In genomic region chr2:117180250-117180885, GRCm38 (mm10) we compare ENCODE assay signal across 8 mouse cellular contexts. TPM values are rescaled to one million over a fixed set of nuclear protein-coding genes. Genes with fewer than 3 reads are reported as not detected.
DNase-seq lines count a peak whose midpoint lies in the region; ATAC-seq and TF ChIP-seq lines count a peak whose summit lies in the region.

No protein-coding gene starts in this region.

- H3K4me2 ChIP-seq in kidney, embryonic 15.5 days, result no peak overlapping the region

- H3K36me3 ChIP-seq in embryonic facial prominence, embryonic 10.5 days (replicated peaks), result peaks cover 67% of the 10 kb centered on the region
- H3K36me3 ChIP-seq in heart, adult 2 months (ENCODE audit: control insufficient read depth, insufficient read depth, low read length), result peaks cover 3% of the 10 kb centered on the region
- peaks cover 57% of the 10 kb centered on the region for H3K36me3 ChIP-seq in kidney, embryonic 15.5 days

- TF ChIP-seq EP300 in heart, adult 2 months (IDR thresholded peaks at IDR 0.05; ENCODE audit: insufficient read depth, low read depth, low read length), result peak; percentile 81; the same call in 1 of the 2 replicates

- 42% methylated on average over 7 of the region's 7 CpGs for WGBS in embryonic facial prominence, embryonic 10.5 days
- WGBS in heart, adult 2 months, result 36% methylated on average over 7 of the region's 7 CpGs
- 46% methylated on average over 7 of the region's 7 CpGs for WGBS in kidney, embryonic 15.5 days

- H3K4me1 ChIP-seq in embryonic facial prominence, embryonic 10.5 days, result no peaks in the 10 kb centered on the region
- H3K4me1 ChIP-seq in heart, adult 2 months (ENCODE audit: control insufficient read depth, insufficient read depth, low read length), result no peaks in the 10 kb centered on the region
- H3K4me1 ChIP-seq in kidney, embryonic 15.5 days, result 0 out of 2 replicates have a peak, but pooled peaks cover 6% of the 10 kb centered on the region

- DNase-seq in 3T3-L1 (ENCODE audit: low read depth, low spot score) (peak; percentile 88), liver (peak; percentile 70)
- peak; percentile 86 for DNase-seq in adrenal gland, postnatal 14 days
- peak; percentile 78 for DNase-seq in embryonic facial prominence, embryonic 10.5 days (ENCODE audit: low spot score)
- peak; percentile 77 to 88 for DNase-seq in heart, adult 2 months
- DNase-seq in naive thymus-derived CD4-positive, alpha-beta T cell, adult 2 months (ENCODE audit: low read depth), result peak; percentile 83
- peak; percentile 67 to 86 for DNase-seq in spleen, postnatal 4 days (ENCODE audit: low spot score in 2 of 2)

- H3K4me3 ChIP-seq in embryonic facial prominence, embryonic 10.5 days, result no peak overlapping the region
- H3K4me3 ChIP-seq in heart, adult 2 months, result no peak overlapping the region
- H3K4me3 ChIP-seq in kidney, embryonic 15.5 days (replicated peaks), result no peak overlapping the region

- no peak for TF ChIP-seq POLR2A in heart, adult 2 months (IDR thresholded peaks at IDR 0.05; ENCODE audit: insufficient read depth, low read depth, low read length)

- peak; percentile 68 for ATAC-seq in kidney, embryonic 15.5 days (replicated peaks; ENCODE audit: low FRiP score)

- H3K27me3 ChIP-seq in embryonic facial prominence, embryonic 10.5 days (replicated peaks; ENCODE audit: low read depth, poor library complexity, severe bottlenecking), result no peaks in the 10 kb centered on the region
- H3K27me3 ChIP-seq in heart, adult 2 months (ENCODE audit: control insufficient read depth, insufficient read depth, low read length), result no peaks in the 10 kb centered on the region
- no peaks in the 10 kb centered on the region for H3K27me3 ChIP-seq in kidney, embryonic 15.5 days

- H3K9ac ChIP-seq in heart, adult 2 months (ENCODE audit: low read depth, low read length), result no peak overlapping the region
- no peak overlapping the region for H3K9ac ChIP-seq in kidney, embryonic 15.5 days

- no peaks in the 10 kb centered on the region for H3K9me3 ChIP-seq in embryonic facial prominence, embryonic 10.5 days
- no peaks in the 10 kb centered on the region for H3K9me3 ChIP-seq in kidney, embryonic 15.5 days (replicated peaks)

- H3K79me2 ChIP-seq in heart, adult 2 months (replicated peaks; ENCODE audit: control insufficient read depth, insufficient read depth, low read length), result no peaks in the 10 kb centered on the region; the same call in 1 of the 2 replicates

- no peak; the same call in 1 of the 2 replicates for TF ChIP-seq CTCF in heart, adult 2 months (IDR thresholded peaks at IDR 0.05)

- intact Hi-C loops in heart, adult 2 months (cut with DNase I), result loop anchor here (1.0 to 2.0 kb wide), 3 partner anchors 51 to 280 kb away; no protein-coding TSS in a partner anchor

- no peak overlapping the region for H3K27ac ChIP-seq in embryonic facial prominence, embryonic 10.5 days (replicated peaks)
- no peak overlapping the region for H3K27ac ChIP-seq in heart, adult 2 months
- H3K27ac ChIP-seq in kidney, embryonic 15.5 days, result no peak overlapping the region

RNA-seq across cellular contexts. Expression of gene Spred1, which starts 59.2 kb away (rescaled TPM):
- total RNA-seq in adrenal gland, postnatal 14 days (2021), result 63.9 and 64.1 TPM in 2 replicates
- polyA plus RNA-seq in embryonic facial prominence, embryonic 10.5 days (2016; fragmentation: Nextera tagmentation; extraction: Ambion mirVana), result 13.8 and 14.5 TPM in 2 replicates
- 10 to 100 TPM; 14.0 to 15.6 TPM for total RNA-seq in heart, adult 2 months (2021)
- 3.7 and 7.5 TPM in 2 replicates for polyA plus RNA-seq in heart, adult 2 months (2012; rRNA removed)
- polyA plus RNA-seq in kidney, embryonic 15.5 days (2015; fragmentation: Nextera tagmentation; extraction: Ambion mirVana), result 12.1 and 15.0 TPM in 2 replicates
